Mouse (Mus musculus): ENCODE measurements around the gene Kcnj4. TPM values are rescaled to one million over a fixed set of nuclear protein-coding genes. Genes with fewer than 3 reads are reported as not detected.

Kcnj4 gene
- polyA plus RNA-seq, 1 experiment, result not detected

DNA sequence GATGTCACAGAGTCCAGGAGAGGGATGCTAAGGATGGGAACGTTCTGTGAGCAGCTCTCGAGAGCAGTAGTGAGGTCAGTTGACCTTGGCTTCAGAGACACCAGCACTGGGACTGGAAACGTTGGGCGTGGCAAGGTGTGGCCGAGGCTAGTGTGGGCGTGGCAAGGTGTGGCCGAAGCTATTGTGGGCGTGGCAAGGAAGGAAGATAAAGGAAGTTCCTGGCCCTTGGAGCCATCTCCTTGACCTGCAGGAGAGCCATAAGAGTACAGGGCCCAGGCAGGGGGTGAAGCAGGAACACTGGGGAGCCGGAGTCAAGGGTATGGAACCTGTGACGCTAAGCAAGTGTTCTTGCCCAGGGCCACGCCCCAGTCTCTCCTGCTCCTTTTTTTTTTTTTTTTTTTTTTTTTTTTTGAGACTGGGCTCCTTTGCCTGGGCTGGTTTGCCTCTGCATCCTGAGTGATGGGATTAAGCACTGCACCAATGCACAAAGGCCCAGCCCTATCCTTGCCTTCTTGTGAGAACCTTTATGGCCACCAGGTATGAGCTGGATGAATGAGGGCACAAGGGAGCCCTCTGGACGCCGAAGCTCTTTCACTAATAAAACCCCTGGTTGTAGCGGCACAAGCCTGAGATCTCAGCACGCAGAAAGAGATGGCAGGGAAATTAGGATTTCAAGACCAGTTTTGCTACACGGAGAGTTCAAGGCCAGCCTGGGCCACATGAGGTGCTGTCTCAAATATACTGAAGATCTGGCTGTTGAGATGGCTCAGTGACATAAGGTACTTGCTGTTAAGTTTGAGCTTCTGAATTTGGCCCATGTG lies 14.6 kb upstream of the Kcnj4 start:
- peaks cover 3% of the 10 kb centered on the region for H3K4me1 ChIP-seq (ENCODE audit: control insufficient read depth, insufficient read depth, insufficient read length, low read length)
- no peak overlapping the region for H3K4me3 ChIP-seq (ENCODE audit: insufficient read depth, low read depth, low read length)
- H3K27ac ChIP-seq (replicated peaks; ENCODE audit: low read depth, low read length), result no peak overlapping the region

DNA sequence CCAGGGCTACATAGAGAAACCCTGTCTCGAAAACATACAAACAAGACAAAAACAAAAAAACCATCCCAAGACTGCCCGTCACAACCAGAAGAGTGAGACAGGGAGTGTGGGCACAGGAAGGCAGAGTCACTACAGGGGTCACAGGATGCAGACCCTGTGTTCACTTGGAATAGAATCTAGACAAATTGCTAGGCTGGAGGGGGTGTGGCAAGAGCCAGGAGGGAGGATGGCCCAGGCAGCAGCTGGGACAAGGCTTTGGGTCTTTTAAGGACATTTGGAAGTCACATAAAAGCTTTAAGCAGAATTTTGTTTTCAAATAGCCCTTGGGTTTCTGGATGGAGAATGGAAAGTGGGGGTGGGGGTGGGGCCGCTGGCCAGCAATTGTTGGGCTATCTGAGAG lies 13.5 kb upstream of the Kcnj4 start:
- peaks cover 3% of the 10 kb centered on the region for H3K4me1 ChIP-seq (ENCODE audit: control insufficient read depth, insufficient read depth, insufficient read length, low read length)
- H3K27ac ChIP-seq (replicated peaks; ENCODE audit: low read depth, low read length), result no peak overlapping the region
- no peak overlapping the region for H3K4me3 ChIP-seq (ENCODE audit: insufficient read depth, low read depth, low read length)

DNA sequence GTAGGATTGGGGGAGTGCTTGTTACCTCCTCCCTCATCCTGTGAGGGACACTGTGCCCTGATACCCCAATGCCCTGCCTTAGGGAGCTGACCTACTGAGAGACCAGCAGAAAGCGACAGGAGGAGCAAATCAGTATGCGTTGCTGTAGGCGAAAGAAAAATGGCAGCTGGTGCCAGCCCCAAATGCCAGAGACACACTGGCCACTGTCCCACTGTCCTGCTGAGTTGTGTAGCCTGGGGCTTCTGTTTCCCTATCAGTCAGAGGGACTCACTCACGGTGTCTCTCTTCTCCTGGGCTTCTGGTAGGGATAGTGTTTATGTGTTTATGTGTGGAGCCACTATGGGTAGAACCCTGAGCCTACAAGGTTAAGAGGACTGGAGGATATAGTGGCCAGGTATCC lies 12.7 kb upstream of the Kcnj4 start:
- Histone ChIP-seq H3K4me3 (ENCODE audit: insufficient read depth, low read depth, low read length) (peak overlapping the region; percentile 69; the same call in 1 of the 2 replicates), H3K4me1 (ENCODE audit: control insufficient read depth, insufficient read depth, insufficient read length, low read length) (peaks cover 3% of the 10 kb centered on the region), H3K27ac (replicated peaks; ENCODE audit: low read depth, low read length) (no peak overlapping the region)

DNA sequence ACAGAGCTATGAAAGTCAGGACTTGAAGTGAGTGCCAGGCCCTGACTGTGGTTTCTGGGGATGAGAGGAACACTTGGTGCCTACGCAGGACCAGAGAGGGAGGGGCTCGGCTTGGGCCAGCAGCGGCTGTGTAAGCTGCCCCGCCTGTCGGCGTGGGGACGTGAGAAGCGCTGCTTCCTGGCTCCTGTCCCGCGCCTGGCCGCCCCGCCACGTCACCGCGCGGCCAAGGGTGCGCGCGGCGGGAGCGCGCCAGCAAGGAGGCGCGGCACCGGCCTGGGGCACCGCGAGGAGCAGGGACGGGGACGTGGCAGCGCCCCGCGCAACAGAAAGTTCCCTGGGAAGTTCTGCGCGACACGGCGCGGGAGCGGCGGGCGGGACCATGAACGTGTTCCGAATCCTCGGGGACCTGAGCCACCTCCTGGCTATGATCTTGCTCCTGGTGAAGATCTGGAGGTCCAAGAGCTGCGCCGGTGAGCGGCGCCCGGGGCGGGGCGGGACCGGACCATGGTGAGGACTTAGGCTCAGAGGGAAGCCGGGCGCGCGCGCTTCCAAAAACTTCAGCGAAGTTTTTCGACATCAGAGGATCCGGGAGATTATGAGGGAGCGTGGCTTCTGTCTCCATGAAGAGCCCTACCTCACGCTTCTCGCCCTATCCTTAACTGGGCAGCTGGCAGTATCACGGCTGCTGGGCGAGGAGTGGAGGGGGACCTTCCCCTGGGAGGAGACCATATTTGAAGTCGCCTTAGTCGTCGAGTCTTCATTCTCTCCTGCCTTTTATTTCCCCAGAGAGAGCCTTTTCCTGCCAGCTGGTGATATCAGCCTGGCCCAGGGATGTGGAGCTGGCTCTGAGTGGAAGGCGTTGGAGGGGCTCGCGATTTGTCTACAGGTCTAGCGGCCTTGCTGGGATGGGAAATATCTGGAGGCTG lies 11.4 kb upstream of the Kcnj4 start, which contains the start of gene Kdelr3:
TSS of gene Kdelr3 (plus strand) at position 241 of the 926 bp plus-strand sequence.
- Histone ChIP-seq H3K4me1 (ENCODE audit: control insufficient read depth, insufficient read depth, insufficient read length, low read length) (peaks cover 3% of the 10 kb centered on the region), H3K27ac (replicated peaks; ENCODE audit: low read depth, low read length) (no peak within 1 kb of the TSS), H3K4me3 (ENCODE audit: insufficient read depth, low read depth, low read length) (peak within 1 kb of the TSS; percentile 69)

DNA sequence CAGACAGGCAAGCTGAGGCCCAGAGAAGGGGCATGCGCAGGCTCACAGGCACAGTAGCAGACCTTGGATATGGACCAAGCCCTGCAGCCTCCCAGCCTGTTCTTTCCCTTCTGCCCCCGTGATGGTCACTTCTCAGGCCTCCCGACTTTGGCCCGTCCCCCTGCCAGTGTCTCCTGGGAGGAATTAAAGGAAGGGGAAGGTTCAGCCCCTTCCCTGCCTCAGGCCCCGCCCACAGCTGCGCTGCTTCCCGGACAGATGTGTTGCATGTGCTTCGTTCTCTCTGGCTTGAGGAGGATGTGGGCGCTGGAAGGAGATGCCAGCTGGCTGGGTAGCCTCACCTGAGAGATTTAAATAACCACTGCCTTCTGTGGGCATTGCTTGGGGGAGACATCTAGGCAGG lies 8.9 kb upstream of the Kcnj4 start:
- Histone ChIP-seq H3K27ac (replicated peaks; ENCODE audit: low read depth, low read length) (no peak overlapping the region), H3K4me1 (ENCODE audit: control insufficient read depth, insufficient read depth, insufficient read length, low read length) (peaks cover 3% of the 10 kb centered on the region), H3K4me3 (ENCODE audit: insufficient read depth, low read depth, low read length) (no peak overlapping the region)

DNA sequence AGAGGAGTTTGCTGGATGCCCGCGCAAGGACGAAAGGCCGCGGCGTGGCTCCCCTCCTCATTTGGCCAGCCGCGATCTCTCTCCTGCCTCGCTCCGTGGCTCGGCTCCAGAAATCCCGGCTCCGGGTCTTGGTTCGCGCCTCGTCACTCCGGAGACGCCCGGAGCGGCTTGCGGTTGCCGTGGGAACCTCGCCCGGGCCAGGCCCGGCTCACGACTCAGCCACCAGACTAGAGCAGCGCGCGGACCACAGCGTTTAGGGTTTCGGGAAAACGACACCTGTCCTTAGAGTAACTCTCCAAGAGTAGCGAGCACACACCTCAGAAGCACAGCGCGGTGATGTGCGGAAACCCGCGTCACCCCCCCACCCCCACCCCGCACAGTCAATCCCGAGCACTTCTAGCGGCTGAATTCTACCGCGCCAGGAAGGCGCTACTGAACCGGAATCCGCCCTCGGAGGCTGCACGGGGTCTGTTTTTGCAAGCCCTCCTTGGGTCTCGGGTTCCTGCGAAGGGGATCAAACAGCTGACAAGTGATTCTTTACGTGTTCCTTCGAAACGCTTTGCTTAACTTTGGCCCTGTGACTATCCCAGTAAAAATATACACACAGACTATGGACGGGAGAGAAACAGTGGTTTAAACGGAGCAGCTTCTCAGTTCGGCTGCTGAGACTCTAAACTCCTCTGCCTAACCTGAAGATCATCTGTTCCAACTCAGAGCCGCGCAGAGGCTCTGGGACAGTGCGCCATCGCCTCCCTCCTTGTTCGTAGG lies 6.7 kb upstream of the Kcnj4 start:
- H3K4me1 ChIP-seq (ENCODE audit: control insufficient read depth, insufficient read depth, insufficient read length, low read length), result peaks cover 1% of the 10 kb centered on the region; the same call in 1 of the 2 replicates
- no peak overlapping the region for H3K27ac ChIP-seq (replicated peaks; ENCODE audit: low read depth, low read length)
- H3K4me3 ChIP-seq (ENCODE audit: insufficient read depth, low read depth, low read length), result peak overlapping the region; percentile 35

DNA sequence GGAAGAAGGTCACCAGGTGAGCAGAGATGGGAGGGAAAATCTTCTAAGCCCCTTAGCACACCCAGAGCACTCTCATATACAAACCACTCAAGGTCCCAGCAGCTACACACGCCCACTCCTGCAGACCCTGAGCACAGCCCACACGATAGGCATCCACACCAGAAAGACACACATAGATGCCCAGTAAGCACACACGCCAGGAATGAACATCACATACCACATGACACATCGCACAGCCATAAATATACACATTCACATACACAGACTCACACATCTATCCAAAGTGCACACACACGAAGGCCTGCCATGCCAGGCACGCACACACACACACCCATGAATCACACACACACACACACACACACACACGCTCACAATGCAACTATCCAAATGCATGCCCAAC lies 5.4 kb upstream of the Kcnj4 start:
- H3K27ac ChIP-seq (replicated peaks; ENCODE audit: low read depth, low read length), result no peak overlapping the region
- no peak overlapping the region for H3K4me3 ChIP-seq (ENCODE audit: insufficient read depth, low read depth, low read length)
- H3K4me1 ChIP-seq (ENCODE audit: control insufficient read depth, insufficient read depth, insufficient read length, low read length), result no peaks in the 10 kb centered on the region

DNA sequence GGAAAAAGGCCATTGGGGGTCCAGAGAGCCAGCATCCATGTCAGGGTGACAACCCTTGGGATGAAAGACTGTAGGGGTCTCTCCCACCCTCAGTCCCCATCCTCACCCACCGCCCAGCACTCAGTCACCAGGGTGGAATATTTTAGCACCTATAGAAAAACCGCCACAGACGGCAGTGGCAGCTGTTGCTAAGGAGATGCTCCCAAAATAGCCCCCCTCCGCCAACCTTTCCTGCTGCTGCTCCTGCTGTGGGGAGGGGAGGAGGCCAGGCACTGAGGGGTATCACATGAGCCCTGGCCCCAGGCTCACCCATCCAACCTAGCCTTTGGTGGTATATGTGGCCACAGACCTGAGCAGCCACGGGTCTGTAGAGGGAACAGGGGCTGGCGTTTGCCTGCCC lies 5.0 kb upstream of the Kcnj4 start:
- H3K4me3 ChIP-seq (ENCODE audit: insufficient read depth, low read depth, low read length), result no peak overlapping the region
- no peak overlapping the region for H3K27ac ChIP-seq (replicated peaks; ENCODE audit: low read depth, low read length)
- no peaks in the 10 kb centered on the region for H3K4me1 ChIP-seq (ENCODE audit: control insufficient read depth, insufficient read depth, insufficient read length, low read length)

DNA sequence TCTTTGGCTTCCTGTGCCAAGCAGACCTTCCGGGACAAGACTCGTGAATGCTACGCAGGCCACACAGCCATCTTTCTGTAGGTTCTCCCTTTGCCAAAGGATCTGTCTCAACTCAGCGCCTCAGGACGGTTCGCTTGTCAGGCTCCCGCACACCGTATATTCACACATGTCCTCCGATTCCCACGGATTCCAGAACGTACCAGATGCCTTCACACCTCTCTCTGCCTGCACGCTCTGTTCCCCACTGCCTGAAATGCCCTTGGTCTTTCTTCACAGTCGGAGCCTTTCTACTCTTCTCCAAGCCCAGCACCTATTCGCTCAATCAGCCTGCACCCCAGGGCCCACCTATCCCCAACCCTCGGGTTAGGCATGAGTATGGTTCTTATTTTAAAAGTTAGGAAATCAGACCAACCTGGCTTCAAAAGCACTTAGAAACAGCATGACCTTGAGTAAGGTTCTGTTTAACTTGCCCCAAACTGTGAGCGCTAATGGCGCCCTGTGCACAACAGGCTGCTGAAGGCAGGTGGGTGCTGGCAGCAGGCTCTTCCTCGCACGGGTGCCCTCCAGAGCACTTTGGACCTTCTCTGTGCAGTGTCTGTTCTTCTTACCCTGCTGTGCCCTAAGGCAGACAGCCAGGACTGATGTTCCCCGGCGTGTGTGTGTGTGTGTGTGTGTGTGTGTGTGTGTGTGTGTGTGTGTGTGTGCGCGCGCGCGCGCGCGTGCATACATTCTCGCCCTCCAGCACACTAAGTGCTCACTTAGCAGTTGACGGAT lies 2.2 kb upstream of the Kcnj4 start:
- Histone ChIP-seq H3K4me3 (ENCODE audit: insufficient read depth, low read depth, low read length) (no peak overlapping the region), H3K4me1 (ENCODE audit: control insufficient read depth, insufficient read depth, insufficient read length, low read length) (no peaks in the 10 kb centered on the region), H3K27ac (replicated peaks; ENCODE audit: low read depth, low read length) (no peak overlapping the region)

DNA sequence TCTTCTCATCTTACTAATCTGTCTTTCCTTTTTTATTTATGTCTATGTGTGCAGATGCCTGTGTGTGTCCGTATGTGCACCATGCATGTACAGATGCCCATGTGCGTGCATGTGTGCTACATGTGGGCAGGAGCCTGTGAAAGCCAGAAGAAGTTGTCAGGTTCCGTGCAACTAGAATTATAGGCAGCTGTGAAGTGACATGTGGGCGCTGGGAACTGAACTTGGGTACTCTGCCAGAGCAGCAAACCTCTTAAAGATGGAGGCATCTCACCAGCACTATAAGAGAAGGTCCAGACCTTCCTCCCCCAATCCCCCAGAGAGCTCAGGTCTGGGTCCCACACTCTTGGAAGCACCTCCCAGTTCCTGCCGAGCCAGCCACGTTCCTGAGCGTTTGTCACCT lies 1.4 kb upstream of the Kcnj4 start:
- Histone ChIP-seq H3K4me3 (ENCODE audit: insufficient read depth, low read depth, low read length) (no peak overlapping the region), H3K4me1 (ENCODE audit: control insufficient read depth, insufficient read depth, insufficient read length, low read length) (no peaks in the 10 kb centered on the region), H3K27ac (replicated peaks; ENCODE audit: low read depth, low read length) (no peak overlapping the region)

DNA sequence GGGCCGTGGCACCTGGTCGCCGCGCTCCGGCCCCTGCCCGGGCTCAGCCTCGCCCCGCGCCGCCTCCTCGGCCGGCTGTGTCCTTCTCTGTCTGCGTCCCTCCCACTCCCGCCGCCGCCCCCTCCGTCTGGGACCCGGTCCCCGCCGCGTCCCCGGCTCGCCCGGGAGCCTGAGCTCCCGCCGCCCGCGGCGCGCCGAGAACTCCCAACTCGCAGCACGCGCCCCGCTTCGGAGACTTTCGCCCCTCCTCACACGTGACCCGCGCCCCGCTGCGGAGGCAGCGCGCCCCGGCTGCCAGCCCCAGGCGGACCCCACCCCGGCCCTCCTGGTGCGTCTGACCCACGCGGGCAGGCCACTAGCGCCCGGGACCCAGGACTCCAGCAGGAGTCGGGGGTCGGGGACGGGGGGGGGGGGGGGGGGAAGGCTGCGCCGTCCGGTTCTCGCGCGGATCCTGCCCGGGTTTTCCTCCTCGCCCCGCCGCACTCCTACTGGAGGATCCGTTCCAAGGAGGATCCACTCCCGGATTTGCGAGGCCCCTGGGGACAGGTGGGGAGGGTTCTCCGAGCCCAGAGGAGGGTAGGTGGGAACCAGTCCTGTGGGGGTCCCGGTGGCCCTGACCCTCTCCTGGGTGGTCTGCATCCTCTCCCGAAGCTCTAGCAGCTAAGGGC lies 709 bp upstream of the Kcnj4 start:
- H3K27ac ChIP-seq (replicated peaks; ENCODE audit: low read depth, low read length), result no peak overlapping the region

DNA sequence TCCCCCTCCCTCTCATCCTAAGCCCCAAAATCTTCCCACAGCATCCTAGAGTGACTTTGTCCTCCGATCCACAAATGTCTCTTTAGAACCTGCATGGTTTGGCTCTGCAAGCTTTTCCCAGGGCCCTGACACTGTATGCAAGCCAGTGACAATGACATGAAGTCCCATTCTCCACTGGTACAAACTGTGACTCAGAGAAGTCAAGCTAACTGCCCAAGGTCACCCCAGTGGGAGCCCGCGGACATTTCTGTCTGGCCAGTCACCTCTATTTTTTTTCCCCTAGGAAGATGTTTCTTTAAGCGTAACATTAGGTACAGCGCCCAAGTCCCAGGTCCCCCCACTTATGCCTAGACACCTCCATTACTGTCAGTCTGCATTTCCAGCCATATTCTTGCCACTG lies 1.6 kb downstream of the Kcnj4 start:
- no peak overlapping the region for H3K4me3 ChIP-seq (ENCODE audit: insufficient read depth, low read depth, low read length)

More for the DNA sequence above, 709 bp upstream of the Kcnj4 start:
- no peaks in the 10 kb centered on the region for H3K4me1 ChIP-seq (ENCODE audit: control insufficient read depth, insufficient read depth, insufficient read length, low read length)
- H3K4me3 ChIP-seq (ENCODE audit: insufficient read depth, low read depth, low read length), result peak overlapping the region; percentile 56

DNA sequence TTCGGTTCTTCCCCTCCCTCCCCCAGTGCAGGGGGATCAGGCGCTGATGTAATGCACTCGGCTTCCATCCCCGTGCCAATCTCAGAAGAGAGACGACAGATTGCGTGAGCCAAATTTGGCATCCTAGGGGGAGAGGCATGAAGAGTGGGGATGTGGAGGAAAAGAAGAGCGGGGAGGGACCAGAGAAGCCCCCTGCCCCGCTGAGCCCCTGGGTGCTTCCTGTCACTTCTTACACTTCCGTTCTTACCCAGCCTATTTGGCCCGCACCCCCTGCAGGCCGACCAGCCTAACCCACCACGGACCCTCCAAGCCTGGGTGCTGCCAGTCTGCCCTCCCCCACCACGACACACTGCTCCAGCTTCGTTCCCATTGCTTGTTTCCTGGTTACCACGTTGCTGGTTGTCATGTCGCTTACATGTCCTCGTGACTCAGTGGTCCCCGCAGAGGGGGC lies 2.1 kb downstream of the Kcnj4 start:
- no peaks in the 10 kb centered on the region for H3K4me1 ChIP-seq (ENCODE audit: control insufficient read depth, insufficient read depth, insufficient read length, low read length)
- H3K4me3 ChIP-seq (ENCODE audit: insufficient read depth, low read depth, low read length), result no peak overlapping the region
- H3K27ac ChIP-seq (replicated peaks; ENCODE audit: low read depth, low read length), result no peak overlapping the region

More for the DNA sequence above, 1.6 kb downstream of the Kcnj4 start:
- H3K27ac ChIP-seq (replicated peaks; ENCODE audit: low read depth, low read length), result no peak overlapping the region
- H3K4me1 ChIP-seq (ENCODE audit: control insufficient read depth, insufficient read depth, insufficient read length, low read length), result no peaks in the 10 kb centered on the region

DNA sequence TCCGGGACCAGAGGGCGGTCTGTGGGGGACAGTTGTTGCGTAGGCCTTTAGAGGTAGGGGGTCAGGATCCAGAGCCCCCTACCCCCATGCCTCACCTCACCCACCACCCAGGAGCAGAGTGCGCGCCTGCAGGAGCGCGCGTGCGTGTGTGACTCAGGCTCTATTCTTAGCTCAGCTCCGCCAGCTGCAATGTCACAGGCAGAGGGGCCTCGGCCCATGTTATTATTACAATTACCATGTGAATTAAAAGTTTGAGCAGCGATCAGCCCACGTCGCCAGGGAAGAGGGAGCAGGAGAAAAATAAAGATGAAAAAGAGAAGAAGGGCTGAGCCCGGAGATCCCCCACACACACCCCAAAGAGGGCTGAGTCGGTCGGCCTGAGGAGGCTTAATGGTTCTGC lies 4.9 kb downstream of the Kcnj4 start:
- H3K4me1 ChIP-seq (ENCODE audit: control insufficient read depth, insufficient read depth, insufficient read length, low read length), result no peaks in the 10 kb centered on the region
- no peak overlapping the region for H3K4me3 ChIP-seq (ENCODE audit: insufficient read depth, low read depth, low read length)
- H3K27ac ChIP-seq (replicated peaks; ENCODE audit: low read depth, low read length), result no peak overlapping the region
